Mouse (Mus musculus) E14TG2a.4 (cell line): ENCODE data around the gene Tnip1.
A peak's percentile ranks its signal among the peaks of the same experiment; 100 is the strongest.

Source experiments
- H3K27me3 ChIP-seq: 2 replicates; pipeline ENCODE4 v1.6.1; 2014; ENCODE audit warnings: low read length, control low read depth; ENCODE audit not compliant: insufficient read depth
- H3K36me3 ChIP-seq: 2 replicates; pipeline ENCODE4 v1.6.1; 2014; ENCODE audit warnings: low read length, control low read depth; ENCODE audit not compliant: insufficient read depth
- H3K4me1 ChIP-seq: replicated peaks from 2 replicates; pipeline ENCODE4 v1.6.1; 2014; ENCODE audit warnings: low read depth, low read length, control low read depth
- H3K4me3 ChIP-seq: replicated peaks from 2 replicates; pipeline ENCODE4 v1.5.1; 2014; ENCODE audit warnings: mild to moderate bottlenecking, low read length
- H3K9me3 ChIP-seq: 2 replicates; pipeline ENCODE4 v1.6.1; 2014; ENCODE audit warnings: low read length, control low read depth
- CTCF ChIP-seq: conservative IDR thresholded peaks from 2 replicates; pipeline ENCODE4 v1.5.1; 2014; ENCODE audit warnings: low read length
- NANOG ChIP-seq: IDR thresholded peaks from 2 replicates; pipeline ENCODE4 v1.6.1; 2014; ENCODE audit warnings: borderline replicate concordance, low read length, mixed read lengths
- POU5F1 ChIP-seq: IDR thresholded peaks from 2 replicates; pipeline ENCODE4 v1.6.1; 2014; ENCODE audit warnings: low read length, borderline replicate concordance

Tnip1 gene

DNA sequence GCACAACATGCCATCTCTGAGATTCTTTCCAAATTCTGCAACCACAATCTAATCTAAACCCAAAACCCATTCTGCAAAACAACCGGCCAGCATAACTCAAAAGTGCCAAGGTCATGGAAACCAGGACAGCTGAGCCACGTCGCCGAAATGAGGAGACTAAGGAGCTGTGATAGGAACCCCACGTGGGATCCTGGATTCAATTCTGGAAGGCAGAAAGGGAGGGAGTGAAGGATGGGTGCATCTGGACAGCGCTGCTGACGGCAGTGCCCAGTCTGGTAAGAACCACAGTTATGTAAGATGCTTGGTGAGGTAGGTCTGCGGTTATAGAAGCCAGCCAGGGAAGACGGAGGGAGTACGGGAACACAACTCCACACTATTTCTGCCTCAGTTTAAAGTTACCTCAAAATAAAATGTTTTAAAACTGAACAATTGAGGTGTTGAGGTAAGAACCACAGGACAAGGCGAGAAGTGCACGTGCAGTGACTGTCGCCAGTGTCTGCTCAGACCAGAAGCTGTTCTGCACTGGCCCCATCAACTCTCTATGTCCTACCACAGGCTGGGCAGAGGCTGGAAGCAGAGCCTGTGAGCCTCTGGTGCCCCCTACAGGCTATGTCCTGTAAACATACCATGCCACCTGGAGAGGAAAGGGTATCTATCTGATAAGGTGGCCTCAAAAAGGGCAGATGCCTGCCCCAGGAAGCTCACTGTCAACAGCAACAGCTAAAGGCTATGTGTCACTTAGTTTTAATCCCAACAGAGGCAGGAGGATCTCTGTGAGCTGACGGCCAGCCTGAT lies 35.2 kb downstream of the Tnip1 start:
- Histone ChIP-seq H3K36me3 (peaks cover 99% of the 10 kb centered on the region), H3K9me3 (no peaks in the 10 kb centered on the region), H3K4me3 (no peak overlapping the region), H3K27me3 (no peaks in the 10 kb centered on the region), H3K4me1 (peaks cover 42% of the 10 kb centered on the region)
- TF ChIP-seq POU5F1, result no peak
- TF ChIP-seq CTCF, result peak; percentile 71

DNA sequence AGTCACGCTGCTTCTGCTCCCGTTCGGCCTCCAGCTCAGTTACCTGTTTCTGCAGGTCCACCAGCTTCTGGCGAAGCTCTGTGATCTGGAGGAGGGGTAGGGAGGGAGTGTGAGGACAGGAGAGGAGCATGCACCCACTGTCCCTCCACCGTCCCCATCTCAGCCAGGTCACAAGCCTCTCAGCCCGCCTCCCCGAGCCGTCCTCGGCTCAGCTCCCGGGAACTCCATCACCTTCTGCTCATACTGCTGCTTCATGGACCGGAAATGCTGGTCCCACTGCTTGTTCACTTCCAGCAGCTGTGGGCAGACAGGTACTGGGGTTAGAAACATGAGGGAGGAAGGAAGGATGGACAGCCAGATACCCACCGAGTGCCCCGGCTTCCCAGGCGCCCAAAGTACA lies 38.6 kb downstream of the Tnip1 start:
- H3K4me3 ChIP-seq, result no peak overlapping the region
- H3K27me3 ChIP-seq, result no peaks in the 10 kb centered on the region
- TF ChIP-seq CTCF (no peak), NANOG (no peak), POU5F1 (no peak)
- peaks cover 35% of the 10 kb centered on the region for H3K4me1 ChIP-seq
- H3K36me3 ChIP-seq, result peaks cover 99% of the 10 kb centered on the region
- no peaks in the 10 kb centered on the region for H3K9me3 ChIP-seq

- Histone ChIP-seq H3K36me3 (peaks cover 99% of the 10 kb centered on the region), H3K9me3 (no peaks in the 10 kb centered on the region), H3K27me3 (no peaks in the 10 kb centered on the region), H3K4me3 (no peak overlapping the region), H3K4me1 (peaks cover 28% of the 10 kb centered on the region)
- TF ChIP-seq NANOG (no peak), CTCF (no peak), POU5F1 (no peak)
These were observed 40.2 kb downstream of the Tnip1 start for GRCm38 (mm10) chr11:54922488-54922887.

DNA sequence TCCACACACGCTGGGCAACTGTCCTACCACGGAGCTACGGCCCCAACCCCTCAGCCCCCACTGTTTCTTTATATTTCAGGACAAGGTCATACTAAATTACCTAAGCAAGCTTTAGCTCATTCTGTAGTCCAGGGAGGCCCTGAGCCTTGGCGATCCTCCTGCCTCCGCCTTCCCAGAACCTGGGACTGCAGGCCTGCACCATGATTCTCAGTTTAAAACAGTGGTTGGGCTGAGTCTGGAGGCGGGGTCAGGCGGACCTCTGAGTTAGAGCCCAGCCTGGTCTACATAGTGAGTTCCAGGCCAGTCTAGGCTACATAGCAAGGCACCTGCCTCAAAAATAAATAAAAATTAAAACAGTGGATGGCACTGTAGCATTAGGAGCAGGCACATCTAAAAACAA lies 40.9 kb downstream of the Tnip1 start:
- H3K4me3 ChIP-seq, result no peak overlapping the region
- H3K36me3 ChIP-seq, result peaks cover 99% of the 10 kb centered on the region
- no peak for TF ChIP-seq POU5F1
- no peak for TF ChIP-seq CTCF
- no peak for TF ChIP-seq NANOG
- peaks cover 35% of the 10 kb centered on the region for H3K4me1 ChIP-seq
- H3K9me3 ChIP-seq, result no peaks in the 10 kb centered on the region
- no peaks in the 10 kb centered on the region for H3K27me3 ChIP-seq

DNA sequence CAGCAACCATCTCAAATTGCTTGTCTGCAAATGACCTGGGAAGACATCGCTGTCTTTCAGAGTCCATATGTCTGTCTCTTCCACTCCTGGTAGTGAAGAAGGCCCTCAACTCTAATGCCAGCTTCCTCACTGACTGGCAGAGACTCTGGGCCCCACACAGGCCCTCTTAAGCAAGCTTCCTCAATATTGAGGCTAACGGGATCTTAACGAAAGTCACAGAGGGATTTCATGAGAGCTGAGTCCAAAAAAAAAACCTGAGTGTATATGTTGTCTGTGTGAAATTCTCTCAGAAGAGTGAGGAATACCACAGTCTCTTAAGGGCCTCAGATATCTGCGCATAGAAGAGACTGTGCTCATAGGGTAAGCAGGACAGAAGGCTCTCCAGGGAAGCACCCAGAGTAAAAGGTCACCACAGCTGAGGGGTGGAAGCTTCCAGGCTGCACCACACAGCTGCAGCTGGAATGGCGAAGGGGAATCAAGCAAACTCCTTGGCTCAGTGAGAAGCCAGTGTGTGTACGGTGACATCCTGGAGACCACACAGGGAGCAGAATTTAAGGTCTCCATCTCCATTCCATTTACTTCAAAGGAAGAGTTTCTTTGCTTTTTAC lies 41.6 kb downstream of the Tnip1 start:
- H3K4me3 ChIP-seq, result no peak overlapping the region
- H3K36me3 ChIP-seq, result peaks cover 99% of the 10 kb centered on the region
- peaks cover 32% of the 10 kb centered on the region for H3K4me1 ChIP-seq
- TF ChIP-seq NANOG (no peak), CTCF (no peak), POU5F1 (no peak)
- H3K27me3 ChIP-seq, result no peaks in the 10 kb centered on the region
- H3K9me3 ChIP-seq, result no peaks in the 10 kb centered on the region

- peaks cover 30% of the 10 kb centered on the region for H3K4me1 ChIP-seq
- no peak for TF ChIP-seq POU5F1
- no peak for TF ChIP-seq CTCF
- TF ChIP-seq NANOG, result no peak
- H3K36me3 ChIP-seq, result peaks cover 99% of the 10 kb centered on the region
- no peaks in the 10 kb centered on the region for H3K9me3 ChIP-seq
- no peak overlapping the region for H3K4me3 ChIP-seq
- H3K27me3 ChIP-seq, result no peaks in the 10 kb centered on the region
These were observed 42.4 kb downstream of the Tnip1 start for GRCm38 (mm10) chr11:54920127-54920972.

- Histone ChIP-seq H3K27me3 (no peaks in the 10 kb centered on the region), H3K36me3 (peaks cover 100% of the 10 kb centered on the region), H3K9me3 (no peaks in the 10 kb centered on the region), H3K4me3 (no peak overlapping the region), H3K4me1 (peaks cover 30% of the 10 kb centered on the region)
- TF ChIP-seq POU5F1 (no peak), CTCF (peak; percentile 50), NANOG (no peak)
These were observed 44.4 kb downstream of the Tnip1 start for GRCm38 (mm10) chr11:54918273-54918672.

- Histone ChIP-seq H3K4me1 (peaks cover 25% of the 10 kb centered on the region), H3K9me3 (no peaks in the 10 kb centered on the region), H3K36me3 (peaks cover 100% of the 10 kb centered on the region), H3K4me3 (no peak overlapping the region), H3K27me3 (no peaks in the 10 kb centered on the region)
- TF ChIP-seq CTCF (no peak), NANOG (peak; percentile 29; the same call in 1 of the 2 replicates), POU5F1 (no peak)
These were observed 45.3 kb downstream of the Tnip1 start for GRCm38 (mm10) chr11:54917461-54917860.

GRCm38 (mm10) chr11:54913841-54914240 lies 48.9 kb downstream of the Tnip1 start:
- H3K9me3 ChIP-seq, result no peaks in the 10 kb centered on the region
- no peaks in the 10 kb centered on the region for H3K27me3 ChIP-seq
- H3K36me3 ChIP-seq, result peaks cover 100% of the 10 kb centered on the region
- no peak for TF ChIP-seq NANOG
- TF ChIP-seq POU5F1, result no peak
- no peak for TF ChIP-seq CTCF
- no peak overlapping the region for H3K4me3 ChIP-seq
- H3K4me1 ChIP-seq, result peaks cover 25% of the 10 kb centered on the region
